Mouse (Mus musculus) heart, adult 2 months (tissue): ENCODE results near the gene Adgrv1. TPM values are rescaled to one million over a fixed set of nuclear protein-coding genes. Genes with fewer than 3 reads are reported as not detected.

Experiments used
- DNase-seq, 2 experiments: peaks; one replicate each; pipeline ENCODE4 v3.0.0; 2021
- H3K27ac ChIP-seq: fragments of 200-600 bp; 2 replicates; pipeline ENCODE4 v1.8.1; 2022
- H3K27me3 ChIP-seq: fragments of 200-500 bp; 2 replicates; pipeline ENCODE4 v1.6.1; 2012; ENCODE audit warnings: mild to moderate bottlenecking, low read length, inconsistent platforms, mixed read lengths; ENCODE audit not compliant: control insufficient read depth, insufficient read depth
- H3K36me3 ChIP-seq: fragments of 200-500 bp; 2 replicates; pipeline ENCODE4 v1.6.1; 2012; ENCODE audit warnings: low read length, inconsistent platforms; ENCODE audit not compliant: control insufficient read depth, insufficient read depth
- H3K4me1 ChIP-seq: fragments of 200-500 bp; 2 replicates; pipeline ENCODE4 v1.6.1; 2011; ENCODE audit warnings: low read length; ENCODE audit not compliant: control insufficient read depth, insufficient read depth
- H3K4me3 ChIP-seq: fragments of 200-600 bp; 2 replicates; pipeline ENCODE4 v1.8.1; 2022
- H3K79me2 ChIP-seq: fragments of 200-500 bp; replicated peaks from 2 replicates; pipeline ENCODE4 v1.6.1; 2012; ENCODE audit warnings: mild to moderate bottlenecking, inconsistent platforms, low read length, moderate library complexity, mixed read lengths; ENCODE audit not compliant: control insufficient read depth, insufficient read depth
- H3K9ac ChIP-seq: fragments of 200-500 bp; 2 replicates; pipeline ENCODE4 v1.6.1; 2012; ENCODE audit warnings: low read depth, mild to moderate bottlenecking, control low read depth, inconsistent platforms, low read length, mixed read lengths
- CTCF ChIP-seq: fragments of 200-600 bp; IDR thresholded peaks from 2 replicates; pipeline ENCODE4 v1.8.1; 2022; ENCODE audit warnings: antibody characterized with exemption, mild to moderate bottlenecking, moderate library complexity
- EP300 ChIP-seq: fragments of 200-500 bp; IDR thresholded peaks from 2 replicates; pipeline ENCODE4 v1.6.1; 2011; ENCODE audit warnings: low read depth, low read length, control low read depth; ENCODE audit not compliant: insufficient read depth
- POLR2A ChIP-seq: fragments of 200-500 bp; IDR thresholded peaks from 2 replicates; pipeline ENCODE4 v1.6.1; 2011; ENCODE audit warnings: mild to moderate bottlenecking, low read depth, low read length, control low read depth; ENCODE audit not compliant: insufficient read depth
- WGBS: fragments of 180-500 bp; shearing (Covaris S2); methylation state at CpG from one replicate; pipeline ENCODE4 v1.1.7; 2018; 5-methylcytosine and 5-hydroxymethylcytosine counted together
- intact Hi-C: fragments of 180-260 bp; cut with DNase I; formaldehyde crosslinking; loops from one replicate; pipeline ENCODE4 v1.15.1; 2025
- polyA plus RNA-seq: library from polyadenylated mRNA; depleted of rRNA; stranded (reverse); fragments of >200 nt; gene quantifications from 2 replicates; pipeline ENCODE4 v1.2.3, GENCODE M21; 2012
- total RNA-seq, 2 experiments: library from RNA; stranded (reverse); gene quantifications; 2 replicates each; pipeline ENCODE4 v1.2.3; 2021

Gene Adgrv1
- total and polyA plus RNA-seq, 3 experiments, result 0.18 to 0.30 TPM; not detected in 1

- Histone ChIP-seq H3K27ac (no peak overlapping the region), H3K27me3 (no peaks in the 10 kb centered on the region), H3K79me2 (no peaks in the 10 kb centered on the region), H3K4me3 (no peak overlapping the region), H3K9ac (no peak overlapping the region), H3K4me1 (no peaks in the 10 kb centered on the region), H3K36me3 (no peaks in the 10 kb centered on the region)
- no peak for DNase-seq
- 62% methylated on average over 7 of the region's 7 CpGs for WGBS
- TF ChIP-seq EP300, result no peak
- TF ChIP-seq POLR2A, result no peak
- TF ChIP-seq CTCF, result no peak
- intact Hi-C loops, result no loop called here
These were observed 122.8 kb downstream of the Adgrv1 start for GRCm38 (mm10) chr13:81510142-81510541.

- no peaks in the 10 kb centered on the region for H3K79me2 ChIP-seq
- no peak for DNase-seq
- no peak for TF ChIP-seq POLR2A
- no peak for TF ChIP-seq CTCF
- no peak for TF ChIP-seq EP300
- intact Hi-C loops, result no loop called here
- no peaks in the 10 kb centered on the region for H3K27me3 ChIP-seq
- no peaks in the 10 kb centered on the region for H3K4me1 ChIP-seq
- WGBS, result 68% methylated on average over 3 of the region's 3 CpGs
- no peaks in the 10 kb centered on the region for H3K36me3 ChIP-seq
- no peak overlapping the region for H3K9ac ChIP-seq
- H3K27ac ChIP-seq, result no peak overlapping the region
- H3K4me3 ChIP-seq, result no peak overlapping the region
These were observed 135.9 kb downstream of the Adgrv1 start for GRCm38 (mm10) chr13:81497035-81497434.

DNA sequence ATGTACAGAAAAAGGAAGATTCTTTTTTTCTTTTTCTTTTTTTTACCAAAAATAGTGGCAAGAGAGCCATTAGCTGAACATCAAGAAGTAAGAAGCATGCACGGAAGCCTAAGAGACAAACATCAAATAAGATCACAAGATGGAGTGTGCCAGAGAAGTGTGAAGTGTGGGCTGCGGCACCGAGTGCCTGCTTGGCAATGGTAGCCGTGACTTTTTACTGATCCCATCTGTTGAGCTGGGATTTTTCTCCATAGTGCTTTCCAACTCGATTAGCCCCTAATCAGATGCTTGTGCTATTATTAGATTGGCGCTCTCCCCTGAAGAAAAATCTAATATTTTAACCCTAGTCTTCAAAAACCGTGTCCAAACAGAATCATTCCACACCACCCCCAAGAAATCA is 141.0 kb downstream of the Adgrv1 start:
- 66% methylated on average over 7 of the region's 7 CpGs for WGBS
- no peaks in the 10 kb centered on the region for H3K27me3 ChIP-seq
- H3K4me3 ChIP-seq, result no peak overlapping the region
- no peak overlapping the region for H3K9ac ChIP-seq
- H3K4me1 ChIP-seq, result no peaks in the 10 kb centered on the region
- no peaks in the 10 kb centered on the region for H3K79me2 ChIP-seq
- intact Hi-C loops, result no loop called here
- H3K27ac ChIP-seq, result no peak overlapping the region
- TF ChIP-seq EP300 (no peak), CTCF (no peak), POLR2A (no peak)
- H3K36me3 ChIP-seq, result no peaks in the 10 kb centered on the region
- DNase-seq, result no peak

DNA sequence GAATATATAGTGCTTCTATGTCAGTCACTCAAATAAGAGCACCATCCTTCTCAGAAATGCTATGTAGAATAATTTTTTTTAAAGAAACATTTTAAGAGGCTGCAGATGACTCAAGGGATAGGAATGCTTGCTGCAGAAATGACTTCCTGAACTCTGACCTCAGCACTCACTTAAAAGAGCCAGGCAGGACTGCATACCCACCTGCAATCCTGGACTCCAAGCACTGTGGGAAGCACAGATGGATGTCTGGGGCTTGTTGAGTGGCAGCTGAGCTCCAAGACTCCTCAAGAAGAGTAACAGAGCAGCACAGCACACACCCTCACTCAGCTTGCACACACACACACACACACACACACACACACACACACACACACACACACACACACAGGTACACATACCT is 146.0 kb downstream of the Adgrv1 start:
- no peak overlapping the region for H3K9ac ChIP-seq
- no peak overlapping the region for H3K4me3 ChIP-seq
- H3K79me2 ChIP-seq, result no peaks in the 10 kb centered on the region
- no peaks in the 10 kb centered on the region for H3K27me3 ChIP-seq
- no peak overlapping the region for H3K27ac ChIP-seq
- no peaks in the 10 kb centered on the region for H3K4me1 ChIP-seq
- no peaks in the 10 kb centered on the region for H3K36me3 ChIP-seq
- TF ChIP-seq POLR2A (no peak), CTCF (no peak), EP300 (no peak)
- intact Hi-C loops, result no loop called here
- DNase-seq, result no peak

DNA sequence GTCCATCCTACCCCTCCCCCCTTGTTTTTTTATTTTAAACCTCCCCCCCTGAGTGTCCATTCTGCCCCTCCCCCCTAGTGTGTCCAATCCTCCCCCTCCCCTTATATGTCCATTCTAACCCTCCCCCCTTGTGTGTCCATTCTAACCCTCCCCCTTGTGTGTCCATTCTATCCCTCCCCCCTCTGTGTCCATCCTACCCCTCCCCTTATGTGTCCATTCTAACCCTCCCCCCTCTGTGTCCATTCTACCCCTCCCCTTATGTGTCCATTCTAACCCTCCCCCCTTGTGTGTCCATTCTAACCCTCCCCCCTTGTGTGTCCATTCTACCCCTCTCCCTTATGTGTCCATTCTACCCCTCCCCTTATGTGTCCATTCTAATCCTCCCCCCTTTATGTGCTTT is 159.2 kb downstream of the Adgrv1 start:
- H3K9ac ChIP-seq, result no peak overlapping the region
- intact Hi-C loops, result no loop called here
- H3K4me3 ChIP-seq, result no peak overlapping the region
- DNase-seq, result no peak
- H3K36me3 ChIP-seq, result no peaks in the 10 kb centered on the region
- no peaks in the 10 kb centered on the region for H3K27me3 ChIP-seq
- no peak overlapping the region for H3K27ac ChIP-seq
- no peak for TF ChIP-seq EP300
- TF ChIP-seq CTCF, result no peak
- H3K4me1 ChIP-seq, result no peaks in the 10 kb centered on the region
- H3K79me2 ChIP-seq, result no peaks in the 10 kb centered on the region

- intact Hi-C loops, result no loop called here
- WGBS, result 66% methylated on average over 4 of the region's 4 CpGs
- no peaks in the 10 kb centered on the region for H3K27me3 ChIP-seq
These were observed 166.3 kb downstream of the Adgrv1 start for GRCm38 (mm10) chr13:81466661-81467060.

More at GRCm38 (mm10) chr13:81466661-81467060, 166.3 kb downstream of the Adgrv1 start:
- Histone ChIP-seq H3K79me2 (no peaks in the 10 kb centered on the region), H3K36me3 (no peaks in the 10 kb centered on the region), H3K27ac (no peak overlapping the region), H3K4me3 (no peak overlapping the region), H3K9ac (no peak overlapping the region), H3K4me1 (no peaks in the 10 kb centered on the region)
- no peak for DNase-seq
- no peak for TF ChIP-seq CTCF
- TF ChIP-seq POLR2A, result no peak
- TF ChIP-seq EP300, result no peak
